Mouse (Mus musculus) cerebellum, adult 9-10 months (tissue): ENCODE measurements around the gene Pxn.

Source experiments
- DNase-seq: peaks from one replicate; pipeline ENCODE4 v3.0.0; 2022

Pxn gene

DNA sequence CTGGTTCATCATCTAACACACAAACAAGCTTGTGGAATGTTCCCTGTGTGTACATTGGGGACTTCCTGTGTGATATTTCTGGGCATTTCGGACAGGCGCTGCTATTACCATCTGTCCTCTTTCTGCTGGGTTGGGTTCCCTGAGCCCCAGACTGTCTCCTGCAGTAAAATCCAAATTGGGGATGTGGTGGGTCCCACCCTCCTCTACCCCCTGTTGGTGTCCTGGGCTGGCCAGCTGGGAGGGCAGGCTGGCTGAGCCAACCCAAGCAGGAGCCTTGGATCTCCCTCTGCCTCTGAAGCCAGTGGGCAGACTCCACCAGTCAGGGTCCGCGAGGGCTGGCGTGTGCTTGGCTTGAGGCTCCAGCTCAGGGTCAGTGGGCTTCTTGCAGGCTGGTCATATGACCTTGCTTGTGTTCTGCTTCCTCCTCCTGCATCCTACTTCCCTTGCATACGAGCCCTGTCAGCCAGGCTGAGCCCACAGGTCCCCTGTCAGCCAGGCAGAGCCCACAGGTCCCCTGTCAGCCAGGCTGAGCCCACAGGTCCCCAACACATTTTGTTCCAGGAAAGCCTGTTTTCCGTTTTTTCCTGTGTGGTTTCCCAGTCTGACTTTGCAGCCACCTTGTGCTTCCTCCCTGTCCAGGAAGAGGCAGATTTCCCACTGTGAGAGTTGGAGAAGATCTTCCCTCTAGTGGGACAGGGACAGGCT is 23.4 kb downstream of the Pxn start:
- DNase-seq, result peak; percentile 75

DNA sequence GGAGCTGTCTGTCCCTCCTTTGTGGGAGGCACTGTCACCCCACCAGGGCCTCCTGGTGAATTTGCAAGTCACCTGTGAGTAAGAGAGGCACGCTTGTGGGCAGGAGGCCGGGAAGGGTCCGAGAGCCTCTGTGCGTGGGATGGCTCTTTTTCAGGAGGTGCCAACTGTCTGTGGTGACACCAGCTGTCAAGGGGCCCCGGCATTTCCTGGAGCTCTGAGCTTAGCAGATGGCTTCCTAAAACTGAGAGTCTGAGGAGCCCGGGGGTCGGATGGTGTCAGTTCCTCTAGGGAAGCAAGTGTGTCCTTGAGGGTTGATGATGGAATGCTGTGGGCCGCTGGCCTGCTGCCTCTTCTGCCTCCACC is 24.0 kb downstream of the Pxn start:
- peak; percentile 97 for DNase-seq

DNA sequence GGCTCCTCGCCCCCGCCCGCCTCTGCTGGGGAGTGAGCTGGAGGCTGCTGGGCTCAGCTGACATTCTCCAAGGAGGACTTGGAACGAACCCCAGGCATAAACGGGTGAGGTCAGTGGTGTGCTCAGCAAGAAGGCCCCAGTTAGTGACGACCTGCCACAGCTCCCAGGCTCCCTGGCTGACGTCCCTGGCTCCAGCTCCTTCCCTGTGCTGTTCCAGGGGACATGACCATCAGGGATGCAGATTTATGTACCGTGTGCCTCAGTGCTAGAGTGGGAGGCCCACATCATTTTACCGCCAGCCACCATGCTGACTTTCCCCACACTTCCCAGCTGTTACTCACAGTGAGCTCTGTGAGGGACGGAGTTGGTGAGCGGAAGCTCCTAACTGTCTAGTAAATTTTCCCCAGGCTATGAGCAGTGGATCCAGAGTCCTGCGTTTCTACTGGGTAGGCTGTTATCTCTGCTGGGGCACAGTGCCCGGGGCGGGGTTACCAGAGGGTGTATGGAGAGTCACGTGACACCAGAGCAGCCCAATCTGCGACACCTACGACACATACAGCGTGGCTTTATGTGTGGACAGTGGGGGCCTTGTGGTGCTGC is 25.3 kb downstream of the Pxn start:
- DNase-seq, result peak; percentile 88

DNA sequence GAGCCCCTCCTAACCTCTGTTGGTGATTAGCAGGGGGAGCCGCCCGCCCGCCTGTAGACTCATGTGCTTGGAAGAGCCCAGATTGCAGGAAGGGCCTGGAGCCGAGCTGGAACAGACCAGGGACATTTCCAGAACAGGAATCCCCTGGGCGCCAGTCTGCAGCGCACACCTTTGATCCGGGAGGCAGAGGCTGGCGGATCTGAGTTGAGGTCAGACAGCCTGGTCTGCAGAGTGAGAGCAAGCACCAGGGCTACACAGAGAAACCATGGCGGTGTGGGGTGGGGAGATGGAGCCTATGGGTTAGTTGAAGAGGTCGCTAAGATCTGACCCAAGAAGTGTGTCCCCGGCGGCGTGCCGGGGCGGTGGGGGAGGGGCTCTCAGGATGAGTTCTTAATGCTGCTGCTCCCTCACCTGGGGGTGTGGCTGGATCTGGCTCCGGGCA is 27.8 kb downstream of the Pxn start:
- no peak for DNase-seq

DNA sequence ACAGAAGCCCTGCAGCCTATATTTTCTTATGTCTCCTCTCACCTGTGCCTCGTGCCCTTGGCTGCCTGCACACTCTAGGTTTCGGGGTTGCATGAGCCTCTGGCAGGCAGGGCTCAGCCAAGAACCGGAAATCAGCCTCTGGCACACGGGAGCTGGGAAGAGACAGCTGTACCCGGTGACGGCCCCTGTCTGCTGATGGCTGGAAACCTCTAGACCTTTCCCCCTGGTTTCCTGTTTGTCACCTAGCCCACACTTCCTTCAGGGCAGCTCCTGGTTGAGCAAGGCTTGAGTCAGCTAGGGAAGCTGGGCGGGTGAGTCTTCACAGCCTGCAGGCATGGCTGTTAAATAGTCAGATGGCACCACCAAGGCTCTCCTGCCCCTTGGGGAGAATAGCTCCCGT is 28.4 kb downstream of the Pxn start:
- no peak for DNase-seq

DNA sequence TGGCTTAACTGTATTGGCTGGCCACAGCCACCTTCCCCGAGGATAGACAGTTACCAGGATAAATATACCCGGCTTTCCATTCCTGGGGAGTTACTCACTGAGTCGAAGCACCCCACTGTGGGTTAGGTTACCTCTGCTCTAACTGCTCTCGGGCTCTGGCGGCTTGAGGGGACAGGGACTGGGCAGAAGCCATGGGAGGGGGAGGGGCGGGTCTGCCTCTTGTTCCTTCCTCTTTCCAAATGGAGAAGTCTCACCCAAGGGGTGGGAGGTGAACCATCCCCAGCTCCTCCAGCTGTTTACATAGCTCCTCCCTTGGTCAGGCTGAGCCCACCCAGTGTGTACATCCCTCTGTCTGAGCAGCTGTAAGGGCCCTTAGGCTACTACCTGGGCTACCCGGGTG is 29.2 kb downstream of the Pxn start:
- no peak for DNase-seq

DNA sequence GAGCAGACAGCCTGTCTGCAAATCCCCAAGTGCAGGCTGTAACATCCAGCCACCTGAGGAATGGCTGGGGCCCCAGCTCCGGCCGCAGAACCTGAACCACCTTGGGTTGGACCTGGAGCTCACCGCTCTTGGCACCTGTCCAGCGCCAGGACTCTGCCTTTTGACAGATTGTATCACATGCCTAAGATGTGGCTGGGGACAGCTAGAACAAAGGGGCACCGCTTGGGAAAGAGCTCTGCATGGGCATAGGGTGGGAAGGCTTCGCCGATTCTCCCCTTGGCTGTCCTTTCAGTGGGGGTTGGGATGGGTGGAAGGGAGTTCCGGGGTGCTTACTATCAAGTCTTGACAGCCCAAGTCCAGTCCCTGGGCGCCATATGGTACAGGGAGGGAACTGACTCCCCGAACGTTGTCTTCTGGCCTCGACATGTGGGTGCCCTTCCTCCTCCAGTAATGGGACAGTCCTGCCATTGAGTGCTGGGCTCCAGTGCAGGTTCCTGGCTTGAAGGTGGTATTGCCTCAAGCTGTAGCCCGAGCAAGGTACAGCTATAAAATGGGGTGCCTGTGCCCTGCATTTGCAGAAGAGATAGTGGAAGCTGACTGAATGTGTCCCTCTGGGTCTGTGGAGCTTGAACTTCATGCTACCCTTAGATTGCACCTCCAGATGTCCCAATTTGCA is 31.7 kb downstream of the Pxn start:
- DNase-seq, result no peak

DNA sequence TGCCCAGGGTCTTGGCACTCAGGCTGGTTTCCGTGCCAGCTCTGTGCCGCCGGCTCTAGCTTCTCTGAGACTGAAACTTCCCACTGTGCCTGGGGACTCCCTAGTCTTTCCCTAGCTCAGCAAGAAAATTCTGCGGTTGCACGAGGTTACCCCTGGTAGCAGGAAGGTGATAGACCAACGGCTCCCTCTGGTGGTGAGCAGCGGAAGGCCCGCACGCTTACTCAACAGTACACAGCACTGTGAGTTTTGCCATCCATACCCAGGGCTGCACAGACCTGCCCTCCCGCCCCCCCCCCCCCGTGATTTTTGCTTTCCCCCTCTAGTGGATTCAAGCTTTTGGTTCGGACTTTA is 32.2 kb downstream of the Pxn start:
- peak; percentile 94 for DNase-seq

DNA sequence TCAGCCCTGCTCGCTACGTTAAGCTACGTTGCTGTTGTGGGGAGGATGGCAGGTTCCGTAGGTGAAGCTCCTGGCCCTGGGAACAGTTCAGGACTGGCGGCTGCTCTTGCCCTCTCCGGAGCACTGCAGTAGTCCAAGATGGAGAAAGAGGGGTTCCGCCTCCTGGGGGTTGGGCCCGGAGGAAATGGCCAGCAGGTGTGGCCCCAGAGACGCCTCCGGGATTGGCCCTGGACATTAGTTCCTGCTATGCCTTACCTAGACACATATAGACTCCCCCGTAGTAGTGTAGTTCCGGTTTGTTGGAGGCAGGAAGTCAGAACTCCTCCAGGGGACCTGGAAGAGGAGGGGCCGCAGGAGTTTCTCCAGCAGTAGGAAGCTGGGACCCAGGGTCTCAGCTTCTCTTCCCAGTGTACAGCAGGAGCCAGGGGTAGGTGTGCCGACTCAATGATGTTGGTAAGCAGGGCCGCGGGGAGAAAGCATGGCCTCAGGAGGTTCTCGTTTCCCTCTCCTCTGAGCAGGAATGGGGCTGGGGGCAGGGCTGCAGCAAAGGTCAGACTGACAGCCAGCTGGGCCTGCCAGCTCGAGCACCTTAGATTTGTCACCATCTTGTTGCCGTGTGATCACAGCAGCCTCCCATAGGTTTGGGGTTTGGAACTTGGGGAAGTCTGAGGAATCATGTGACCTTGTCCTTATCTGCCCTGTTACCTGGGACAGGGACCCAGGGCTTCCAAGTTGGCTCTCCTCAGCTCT is 36.3 kb downstream of the Pxn start:
- DNase-seq, result no peak

DNA sequence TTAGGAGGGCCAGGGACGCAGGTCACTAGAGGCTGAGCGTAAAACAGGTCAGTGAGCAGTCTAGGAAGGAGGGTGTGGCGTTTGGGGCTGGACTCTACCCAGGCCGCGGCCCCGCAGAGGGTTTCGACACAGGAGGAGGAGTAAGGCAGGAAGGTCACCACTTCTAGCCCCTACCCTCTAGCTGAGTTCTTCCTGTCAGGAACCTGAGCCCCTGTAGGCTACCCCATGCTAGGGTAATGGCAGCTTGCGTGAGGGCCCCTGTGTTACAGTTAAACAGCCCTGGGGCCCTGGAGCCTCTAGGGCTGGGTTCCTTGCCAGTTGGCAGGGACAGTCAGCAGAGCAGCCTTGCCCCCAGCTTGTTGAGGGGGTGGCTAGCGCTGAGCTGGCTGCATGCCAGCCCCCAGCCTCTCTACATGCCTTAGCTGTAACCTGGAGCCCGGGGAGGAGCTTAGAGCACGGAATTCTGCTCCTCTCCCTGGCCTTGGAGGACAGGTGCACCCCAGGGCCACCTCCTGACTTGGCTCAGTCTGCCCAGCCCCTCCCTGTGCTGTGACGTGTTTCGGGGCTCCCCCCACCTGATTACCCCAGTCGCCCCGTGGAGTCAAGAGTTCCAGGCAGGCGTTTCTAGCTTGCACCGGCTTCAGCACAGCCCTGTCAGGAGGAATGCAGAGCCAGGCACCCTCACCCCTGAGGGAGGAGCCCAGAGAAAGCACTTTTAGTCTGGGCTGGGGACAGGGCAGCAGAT is 37.2 kb downstream of the Pxn start:
- peak; percentile 92 for DNase-seq

DNA sequence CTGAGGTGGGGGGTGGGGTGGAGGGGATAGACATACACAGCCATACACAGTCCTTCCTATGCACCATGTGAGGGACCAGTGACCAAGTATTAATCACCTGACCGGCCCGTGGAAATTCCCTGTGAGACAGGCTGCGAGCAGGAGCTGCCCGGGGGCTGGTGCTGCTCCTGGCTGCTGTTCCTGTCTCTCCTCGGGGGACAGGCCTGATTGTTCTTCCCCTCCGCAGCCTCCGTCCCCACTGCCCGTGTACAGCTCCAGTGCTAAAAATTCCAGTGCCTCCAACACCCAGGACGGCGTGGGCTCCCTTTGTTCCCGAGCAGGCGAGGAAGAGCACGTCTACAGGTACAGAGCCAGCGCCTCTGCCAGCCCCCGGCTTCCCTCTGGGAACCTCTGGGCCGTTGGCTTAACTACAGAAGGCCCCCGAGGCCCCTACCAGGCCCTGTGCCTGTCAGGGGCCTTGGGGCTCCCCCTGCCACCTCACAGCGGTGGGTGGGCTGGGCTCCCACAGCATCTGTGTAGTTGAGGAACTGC is 38.2 kb downstream of the Pxn start:
- no peak for DNase-seq

DNA sequence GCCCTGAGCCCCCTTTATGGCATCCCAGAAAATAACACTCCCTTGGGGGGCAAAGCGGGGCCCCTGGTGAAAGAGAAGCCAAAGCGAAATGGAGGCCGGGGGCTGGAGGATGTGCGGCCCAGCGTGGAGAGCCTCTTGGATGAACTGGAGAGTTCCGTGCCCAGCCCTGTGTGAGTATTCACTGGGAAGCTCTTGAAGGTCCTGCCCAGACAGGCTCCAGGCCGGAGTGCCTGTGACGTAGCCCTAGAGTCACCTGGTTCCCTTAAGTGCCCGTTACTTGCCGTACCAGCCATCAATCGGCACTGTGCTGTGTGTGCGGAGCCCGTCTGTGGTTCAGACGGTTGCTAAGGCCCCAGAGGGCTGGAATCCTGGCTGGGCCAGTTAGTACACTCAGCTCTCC is 39.2 kb downstream of the Pxn start:
- DNase-seq, result no peak

DNA sequence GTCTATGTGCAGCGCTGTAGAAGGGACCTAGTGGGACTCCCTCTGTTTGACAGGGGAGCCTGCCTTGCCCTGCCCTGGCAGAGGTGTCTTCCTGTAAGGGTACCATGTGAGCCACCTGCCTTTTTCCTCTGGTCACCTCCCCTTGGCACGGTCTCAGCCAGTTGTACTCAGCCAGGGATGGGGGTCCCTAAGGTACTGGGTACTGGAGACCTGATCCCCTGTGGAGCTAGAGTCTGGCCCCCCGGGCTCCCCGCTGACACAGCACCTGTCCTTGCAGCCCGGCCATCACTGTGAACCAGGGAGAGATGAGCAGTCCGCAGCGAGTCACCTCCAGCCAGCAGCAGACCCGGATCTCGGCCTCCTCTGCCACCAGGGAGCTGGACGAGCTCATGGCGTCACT is 40.1 kb downstream of the Pxn start:
- DNase-seq, result peak; percentile 78

DNA sequence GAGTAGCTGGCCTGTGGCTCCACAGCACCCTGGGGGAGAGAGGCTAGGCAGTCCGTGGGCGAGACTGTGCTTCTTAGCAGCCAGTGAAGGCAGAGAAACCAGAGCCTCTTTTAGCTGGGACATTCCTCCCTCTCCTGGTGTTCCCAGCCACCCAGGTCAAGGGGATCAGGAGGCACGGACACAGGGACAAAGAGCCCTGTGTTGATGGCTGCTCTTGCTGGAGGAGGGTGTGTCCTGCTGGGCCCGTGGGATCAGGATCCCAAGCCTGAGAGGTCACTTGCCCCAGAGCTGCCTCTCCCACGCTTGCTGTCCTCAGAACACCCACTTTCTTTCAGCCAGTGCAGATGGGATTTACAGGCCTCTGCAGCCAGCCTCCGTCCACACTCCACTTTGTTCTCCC is 40.5 kb downstream of the Pxn start:
- DNase-seq, result no peak

DNA sequence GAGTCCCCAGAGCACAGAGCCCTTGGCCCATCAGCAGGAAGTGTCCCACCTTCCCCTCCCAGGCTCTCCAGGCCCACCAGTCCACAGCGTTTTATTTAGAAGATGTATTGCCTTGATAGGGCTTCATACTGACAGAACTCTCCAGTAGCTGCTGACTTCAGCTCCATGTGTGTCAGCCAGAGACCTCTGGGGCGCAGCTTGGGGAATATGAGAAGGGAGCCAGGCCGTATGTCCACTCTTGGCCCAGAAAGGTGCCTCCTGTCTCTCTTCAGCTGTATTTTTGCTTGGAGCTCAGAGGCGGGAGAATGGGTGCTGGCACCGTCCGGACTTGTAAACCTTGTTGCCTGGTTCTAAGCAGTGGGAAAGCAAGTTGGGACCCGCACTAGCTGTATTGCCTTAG is 40.9 kb downstream of the Pxn start:
- peak; percentile 80 for DNase-seq

DNA sequence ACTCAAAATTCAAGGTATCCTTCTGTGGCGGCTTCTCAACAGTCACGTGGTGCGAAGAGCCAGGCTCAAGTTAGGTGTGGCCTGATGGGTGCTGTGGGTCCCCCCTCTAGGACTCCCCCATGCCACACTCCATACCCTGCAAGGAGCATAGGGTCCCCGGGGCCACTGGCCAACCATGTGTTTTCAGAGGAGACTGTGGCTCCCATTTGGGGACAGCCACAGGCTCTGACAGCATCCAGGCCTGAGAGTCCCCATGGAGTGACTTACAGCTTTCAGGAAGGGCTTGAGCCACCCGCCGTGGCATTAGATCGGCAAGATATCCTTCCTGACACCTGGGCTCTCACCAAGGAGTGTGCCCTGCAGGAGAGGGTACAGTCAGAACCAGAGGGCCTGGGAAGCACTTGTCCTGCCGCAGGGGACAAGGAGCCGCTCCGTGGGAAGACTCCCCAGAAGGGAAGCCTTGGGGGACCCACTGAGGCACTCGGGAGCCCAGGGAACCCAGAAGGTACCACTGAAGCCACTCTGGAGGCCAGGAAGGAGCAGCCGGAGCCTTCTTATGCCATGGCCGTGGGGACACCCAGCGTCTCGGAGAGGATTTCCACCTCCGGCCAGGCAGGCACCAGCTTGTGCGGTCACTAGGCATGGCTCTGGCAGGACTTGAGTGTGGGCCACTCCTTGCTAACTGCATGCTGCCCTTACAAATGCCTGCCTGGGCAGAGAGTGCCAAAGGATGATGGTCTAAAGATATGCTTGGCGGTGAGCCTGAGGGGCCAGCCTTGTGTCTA is 42.2 kb downstream of the Pxn start:
- no peak for DNase-seq

DNA sequence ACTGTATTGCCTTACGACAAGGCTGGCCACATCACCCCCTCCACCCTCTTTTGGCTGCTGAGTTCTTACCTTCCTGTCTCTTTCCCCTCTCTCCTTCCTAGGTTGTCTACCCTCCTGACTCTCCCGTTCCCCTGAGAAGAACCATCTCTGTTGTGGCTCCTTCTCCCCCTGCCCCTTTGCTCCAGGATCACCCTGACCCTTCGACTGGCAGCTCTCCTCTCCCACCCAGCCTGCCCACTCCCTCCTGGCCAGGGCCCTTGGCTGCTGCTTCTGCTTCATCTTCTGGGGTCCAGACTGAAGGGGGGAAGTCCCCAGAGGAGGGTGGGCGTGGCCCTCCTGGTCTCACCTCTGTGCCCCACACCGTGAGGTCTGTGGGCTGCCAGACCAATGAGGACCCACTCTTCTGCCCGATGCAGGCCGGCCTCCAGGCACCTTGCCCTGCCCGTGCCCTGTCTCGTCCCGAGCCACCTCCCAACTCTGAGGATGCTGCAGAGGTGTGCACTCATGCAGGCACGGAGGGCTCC is 44.1 kb downstream of the Pxn start:
- DNase-seq, result no peak

DNA sequence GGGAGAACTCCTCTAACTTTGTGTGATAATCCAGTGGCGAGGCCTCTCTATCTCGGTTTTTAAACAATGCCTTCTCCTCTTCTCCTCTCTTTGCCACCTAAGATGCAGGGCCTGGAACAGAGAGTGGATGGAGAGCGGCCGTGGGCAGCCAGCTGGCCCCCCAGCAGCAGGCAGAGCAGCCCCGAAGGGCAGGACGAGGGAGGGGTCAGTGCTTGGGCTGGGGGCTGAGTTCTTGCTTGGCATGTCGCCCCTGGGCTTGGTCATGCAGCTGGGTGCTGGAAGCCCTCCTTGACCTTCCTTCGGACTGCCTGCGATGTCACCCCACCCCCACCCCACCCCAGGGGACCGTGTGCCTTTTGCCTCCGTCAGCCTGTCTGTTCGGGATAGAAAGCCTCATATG is 44.9 kb downstream of the Pxn start:
- DNase-seq, result no peak

DNA sequence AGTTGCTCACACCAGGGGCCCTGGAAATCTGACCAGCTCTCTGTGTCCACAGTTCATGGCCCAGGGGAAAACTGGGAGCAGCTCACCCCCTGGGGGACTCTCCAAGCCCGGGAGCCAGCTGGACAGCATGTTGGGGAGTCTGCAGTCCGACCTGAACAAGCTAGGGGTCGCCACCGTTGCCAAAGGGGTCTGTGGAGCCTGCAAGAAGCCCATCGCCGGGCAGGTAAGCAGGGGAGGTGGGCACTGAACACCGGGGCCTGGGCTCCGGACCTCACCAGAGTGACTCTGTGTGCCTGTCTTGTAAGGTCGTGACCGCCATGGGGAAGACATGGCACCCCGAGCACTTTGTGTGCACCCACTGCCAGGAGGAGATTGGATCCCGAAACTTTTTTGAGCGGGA is 45.3 kb downstream of the Pxn start:
- DNase-seq, result no peak

DNA sequence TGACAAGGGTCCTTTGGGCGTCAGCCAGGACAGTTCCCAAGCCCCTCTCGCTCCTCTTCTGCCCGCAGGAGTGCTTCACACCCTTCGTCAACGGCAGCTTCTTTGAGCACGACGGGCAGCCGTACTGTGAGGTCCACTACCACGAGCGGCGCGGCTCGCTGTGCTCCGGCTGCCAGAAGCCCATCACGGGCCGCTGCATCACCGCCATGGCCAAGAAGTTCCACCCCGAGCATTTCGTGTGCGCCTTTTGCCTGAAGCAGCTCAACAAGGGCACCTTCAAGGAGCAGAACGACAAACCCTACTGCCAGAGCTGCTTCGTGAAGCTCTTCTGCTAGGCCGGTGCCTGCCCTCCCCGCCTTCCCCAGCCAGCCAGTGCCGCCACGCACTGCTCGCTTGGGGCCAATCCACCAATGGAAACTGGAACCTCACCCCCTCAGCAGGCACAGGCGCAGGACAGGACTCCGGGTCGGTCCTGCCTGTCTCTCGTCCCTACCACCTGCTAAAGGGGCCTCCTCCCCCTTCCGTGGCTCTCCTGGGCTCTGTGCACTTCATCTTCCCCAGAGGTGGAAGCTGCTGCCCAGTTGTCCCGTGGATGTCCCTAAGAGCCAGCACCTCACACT is 47.4 kb downstream of the Pxn start:
- peak; percentile 22 for DNase-seq
